Comparison of ENCODE assay signal across 13 mouse cellular contexts in genomic region chr2:75528706-75529105, GRCm38 (mm10).
DNase-seq lines count a peak whose midpoint lies in the region.
"Had no signal": no experiment of that assay in that cellular context is flagged by ENCODE, and none has a peak within 500 bp of the region (broad histone marks: within the 10 kb centered on the region; RNA-seq: fewer than 3 reads in every experiment).

No protein-coding gene starts in this region.

- DNase-seq in heart, adult 11 months = peak; percentile 50
- DNase-seq in heart, postnatal 14 days = no peak
- peak; percentile 45 for DNase-seq in retina, postnatal 1 day
- DNase-seq in retina, embryonic 14.5 days (ENCODE audit: low spot score) = no peak
- no peak for DNase-seq in thymus, postnatal 14 days
- DNase-seq: adrenal gland, adult 2 months; adrenal gland, postnatal 10 days; adrenal gland, postnatal 25 days; cerebellum, adult 11-12 months; cerebellum, adult 2 months; cerebellum, adult 9-10 months; cerebellum, postnatal 25 days; forebrain, postnatal 0 days had no signal

- intact Hi-C loops in heart, postnatal 14 days (cut with DNase I) = no loop called here

Comparison
In these comparisons a context has a peak if more than half of its experiments do, and no peak if none do; other contexts are left out.
1. DNase-seq: peak in heart, adult 11 months (single experiment) and retina, postnatal 1 day (single experiment); none in heart, postnatal 14 days (0 of 2), retina, embryonic 14.5 days (single experiment) and thymus, postnatal 14 days (single experiment).